Comparison of ENCODE assay signal across 9 mouse cellular contexts in genomic region chr14:79771094-79771535, GRCm38 (mm10). TPM values are rescaled to one million over a fixed set of nuclear protein-coding genes. Genes with fewer than 3 reads are reported as not detected.
DNase-seq lines count a peak whose midpoint lies in the region; ATAC-seq and TF ChIP-seq lines count a peak whose summit lies in the region.
"Had no signal": no experiment of that assay in that cellular context is flagged by ENCODE, and none has a peak within 500 bp of the region (broad histone marks: within the 10 kb centered on the region; RNA-seq: fewer than 3 reads in every experiment).

TSS of gene Pcdh8 (minus strand) at chr14:79771312.

- no peaks in the 10 kb centered on the region; the same call in 1 of the 2 replicates for H3K4me1 ChIP-seq in G1E (ENCODE audit: insufficient read depth, low read depth, low read length)
- peaks cover 78% of the 10 kb centered on the region for H3K4me1 ChIP-seq in hindbrain, embryonic 10.5 days (replicated peaks)

- ATAC-seq in G1E (ENCODE audit: extremely low read depth, insufficient number of reproducible peaks, low FRiP score, poor library complexity, severe bottlenecking) = no peak

- H3K36me3 ChIP-seq in G1E (replicated peaks) = no peaks in the 10 kb centered on the region
- H3K36me3 ChIP-seq in hindbrain, embryonic 10.5 days = peaks cover 30% of the 10 kb centered on the region

- peak within 1 kb of the TSS; percentile 85 for H3K27ac ChIP-seq in hindbrain, embryonic 10.5 days

- no peak for TF ChIP-seq CTCF in G1E (IDR thresholded peaks at IDR 0.05; ENCODE audit: low read depth, low read length)

- peak within 1 kb of the TSS; percentile 44 for H3K4me3 ChIP-seq in G1E (ENCODE audit: low read depth, low read length)
- H3K4me3 ChIP-seq in hindbrain, embryonic 10.5 days = peak within 1 kb of the TSS; percentile 69

- no peak for DNase-seq in G1E (ENCODE audit: low spot score)
- DNase-seq in cerebellum, adult 9-10 months = peak; percentile 66
- DNase-seq in frontal cortex, adult 2 months (ENCODE audit: extremely low spot score in 1 of 2, low spot score in 1 of 2) = peak; percentile 75 to 93
- DNase-seq in hindbrain, embryonic 10.5 days (ENCODE audit: low spot score) = peak; percentile 95
- DNase-seq in layer of hippocampus, adult 9-10 months (ENCODE audit: low spot score) = peak; percentile 77
- peak; percentile 30 to 42 for DNase-seq in lung, adult 18-20 months
- peak; percentile 52 for DNase-seq in ovary, postnatal 10 days (ENCODE audit: low spot score)
- DNase-seq in thymus, postnatal 4 days = peak; percentile 68

- peaks cover 73% of the 10 kb centered on the region for H3K9me3 ChIP-seq in G1E (replicated peaks)
- no peaks in the 10 kb centered on the region for H3K9me3 ChIP-seq in hindbrain, embryonic 10.5 days

- under 1% methylated on average over 30 of the region's 30 CpGs for WGBS in hindbrain, embryonic 10.5 days

- H3K27me3 ChIP-seq in G1E (ENCODE audit: insufficient read depth, low read length) = no peaks in the 10 kb centered on the region; the same call in 1 of the 2 replicates
- H3K27me3 ChIP-seq in hindbrain, embryonic 10.5 days (ENCODE audit: insufficient read depth, poor library complexity, severe bottlenecking) = peaks cover 90% of the 10 kb centered on the region

RNA-seq across cellular contexts. Expression of gene Pcdh8, which starts in this region (rescaled TPM):
- total RNA-seq in G1E (2014; fragmentation: Nextera tagmentation) = not detected in 2 replicates
- total RNA-seq in G1E (2017) = 0.06 and 0.11 TPM in 2 replicates
- not detected in 2 replicates for polyA plus RNA-seq in G1E (2012)
- polyA plus RNA-seq in frontal cortex, adult 2 months (2012; rRNA removed) = 26.4 and 26.9 TPM in 2 replicates
- polyA plus RNA-seq in hindbrain, embryonic 10.5 days (2016; fragmentation: Nextera tagmentation; extraction: Ambion mirVana) = 33.1 and 41.3 TPM in 2 replicates
- total RNA-seq: MEL had no signal

Comparison
In these comparisons a context has a peak if more than half of its experiments do, and no peak if none do; other contexts are left out.
1. RNA of gene Pcdh8 (polyA plus RNA-seq): 33.1 to 41.3 TPM in hindbrain, embryonic 10.5 days and 26.4 to 26.9 TPM in frontal cortex, adult 2 months; not detected in G1E; every median in the first group is over 10 times any median in the second.